Mouse (Mus musculus) heart, embryonic 11.5 days (tissue): ENCODE data around the gene Cox7a2l. TPM values are rescaled to one million over a fixed set of nuclear protein-coding genes. Genes with fewer than 3 reads are reported as not detected.

Experiments used
- ATAC-seq: fragments of 200-750 bp; cut with Nextera tagmentation; replicated peaks from 2 replicates; pipeline ENCODE4 v1.8.0; 2017; ENCODE audit warnings: moderate library complexity; ENCODE audit not compliant: insufficient number of reproducible peaks, low FRiP score, low TSS enrichment
- H3K27ac ChIP-seq: fragments of 300-500 bp; sonication (generic); 2 replicates; pipeline ENCODE4 v1.5.1; 2014; ENCODE audit warnings: mild to moderate bottlenecking, low read depth, low read length
- H3K27me3 ChIP-seq: fragments of 300-500 bp; sonication (generic); 2 replicates; pipeline ENCODE4 v1.6.1; 2014; ENCODE audit warnings: mild to moderate bottlenecking, low read length, mixed read lengths; ENCODE audit not compliant: control insufficient read depth, insufficient read depth
- H3K36me3 ChIP-seq: fragments of 300-500 bp; sonication (generic); 2 replicates; pipeline ENCODE4 v1.6.1; 2014; ENCODE audit warnings: mild to moderate bottlenecking, low read length, moderate library complexity, mixed read lengths; ENCODE audit not compliant: control insufficient read depth, insufficient read depth
- H3K4me1 ChIP-seq: fragments of 300-500 bp; sonication (generic); 2 replicates; pipeline ENCODE4 v1.6.1; 2014; ENCODE audit warnings: low read length; ENCODE audit not compliant: control insufficient read depth, insufficient read depth
- H3K4me2 ChIP-seq: fragments of 300-500 bp; sonication (generic); 2 replicates; pipeline ENCODE4 v1.6.1; 2014; ENCODE audit warnings: mild to moderate bottlenecking, moderate library complexity
- H3K4me3 ChIP-seq: fragments of 300-500 bp; sonication (generic); 2 replicates; pipeline ENCODE4 v1.5.1; 2014; ENCODE audit warnings: low read depth, low read length
- H3K9ac ChIP-seq: fragments of 300-500 bp; sonication (generic); 2 replicates; pipeline ENCODE4 v1.6.1; 2014; ENCODE audit warnings: mild to moderate bottlenecking, low read depth, low read length, moderate library complexity
- H3K9me3 ChIP-seq: fragments of 300-500 bp; sonication (generic); replicated peaks from 2 replicates; pipeline ENCODE4 v1.6.1; 2016; ENCODE audit warnings: low read length; ENCODE audit not compliant: control insufficient read depth
- WGBS: fragments of 180-500 bp; shearing (Covaris S2); extraction: QIAGEN DNeasy Blood & Tissue Kit; methylation state at CpG from one replicate; pipeline ENCODE4 v1.1.7; 2014; ENCODE audit not compliant: insufficient replicate concordance; 5-methylcytosine and 5-hydroxymethylcytosine counted together
- polyA plus RNA-seq: library from polyadenylated mRNA; unstranded; fragments of >200 nt; fragmentation: Nextera tagmentation; extraction: Ambion mirVana; gene quantifications from 2 replicates; pipeline ENCODE4 v1.2.1, GENCODE M21; 2014

The Cox7a2l gene
- polyA plus RNA-seq, 1 experiment from 2014 or later = 217 TPM

- WGBS = under 1% methylated on average over 33 of the region's 33 CpGs
- Histone ChIP-seq H3K9ac (peak overlapping the region; percentile 98), H3K4me3 (peak overlapping the region; percentile 99), H3K9me3 (no peaks in the 10 kb centered on the region), H3K27ac (peak overlapping the region; percentile 84), H3K27me3 (no peaks in the 10 kb centered on the region), H3K4me2 (peak overlapping the region; percentile 80), H3K4me1 (peaks cover 10% of the 10 kb centered on the region), H3K36me3 (no peaks in the 10 kb centered on the region)
- ATAC-seq = peak; percentile 96
Measured at GRCm38 (mm10) chr17:83514213-83514701, 2.9 kb downstream of the Cox7a2l start.

- peak overlapping the region; percentile 99 for H3K4me3 ChIP-seq
- H3K27me3 ChIP-seq = no peaks in the 10 kb centered on the region
- no peaks in the 10 kb centered on the region for H3K36me3 ChIP-seq
- peak overlapping the region; percentile 80 for H3K4me2 ChIP-seq
- peak; percentile 50 for ATAC-seq
- H3K4me1 ChIP-seq = peaks cover 10% of the 10 kb centered on the region
- H3K27ac ChIP-seq = peak overlapping the region; percentile 84
- H3K9me3 ChIP-seq = no peaks in the 10 kb centered on the region
- H3K9ac ChIP-seq = peak overlapping the region; percentile 98
- 1% methylated on average over 24 of the region's 24 CpGs for WGBS
Measured at GRCm38 (mm10) chr17:83513655-83514212, 3.4 kb downstream of the Cox7a2l start.

- ATAC-seq = no peak
- peaks cover 12% of the 10 kb centered on the region for H3K4me1 ChIP-seq
- no peak overlapping the region for H3K9ac ChIP-seq
- WGBS = 88% methylated on average over 3 of the region's 3 CpGs
- H3K9me3 ChIP-seq = no peaks in the 10 kb centered on the region
- H3K4me2 ChIP-seq = no peak overlapping the region
- no peaks in the 10 kb centered on the region for H3K27me3 ChIP-seq
- 0 out of 2 replicates have a peak, but pooled peaks cover 2% of the 10 kb centered on the region for H3K36me3 ChIP-seq
- no peak overlapping the region for H3K4me3 ChIP-seq
- H3K27ac ChIP-seq = no peak overlapping the region
Measured at GRCm38 (mm10) chr17:83512130-83512529, 5.0 kb downstream of the Cox7a2l start.

GRCm38 (mm10) chr17:83503693-83504092 lies 13.4 kb downstream of the Cox7a2l start:
- Histone ChIP-seq H3K4me1 (0 out of 2 replicates have a peak, but pooled peaks cover 5% of the 10 kb centered on the region), H3K27me3 (no peaks in the 10 kb centered on the region), H3K36me3 (peaks cover 27% of the 10 kb centered on the region), H3K4me2 (no peak overlapping the region), H3K9ac (no peak overlapping the region), H3K4me3 (no peak overlapping the region), H3K9me3 (no peaks in the 10 kb centered on the region; the same call in 1 of the 2 replicates), H3K27ac (no peak overlapping the region)
- ATAC-seq = no peak
- 81% methylated on average over 2 of the region's 2 CpGs for WGBS

GRCm38 (mm10) chr17:83499692-83500091 lies 17.4 kb downstream of the Cox7a2l start:
- H3K9me3 ChIP-seq = peaks cover 2% of the 10 kb centered on the region; the same call in 1 of the 2 replicates
- 83% methylated on average over 4 of the region's 4 CpGs for WGBS
- H3K4me3 ChIP-seq = no peak overlapping the region
- H3K4me2 ChIP-seq = no peak overlapping the region
- H3K9ac ChIP-seq = no peak overlapping the region
- no peak for ATAC-seq
- H3K27me3 ChIP-seq = no peaks in the 10 kb centered on the region
- H3K36me3 ChIP-seq = peaks cover 41% of the 10 kb centered on the region
- no peaks in the 10 kb centered on the region for H3K4me1 ChIP-seq
- H3K27ac ChIP-seq = no peak overlapping the region

- Histone ChIP-seq H3K9me3 (peaks cover 2% of the 10 kb centered on the region; the same call in 1 of the 2 replicates), H3K4me3 (no peak overlapping the region), H3K27ac (no peak overlapping the region), H3K4me2 (no peak overlapping the region), H3K9ac (no peak overlapping the region), H3K4me1 (no peaks in the 10 kb centered on the region), H3K27me3 (no peaks in the 10 kb centered on the region), H3K36me3 (peaks cover 41% of the 10 kb centered on the region)
- no peak for ATAC-seq
- 94% methylated on average over 5 of the region's 5 CpGs for WGBS
Measured at GRCm38 (mm10) chr17:83498889-83499288, 18.2 kb downstream of the Cox7a2l start.

GRCm38 (mm10) chr17:83487762-83488161 lies 29.4 kb downstream of the Cox7a2l start:
- H3K27ac ChIP-seq = no peak overlapping the region
- no peaks in the 10 kb centered on the region for H3K27me3 ChIP-seq
- no peak overlapping the region for H3K4me2 ChIP-seq
- H3K9me3 ChIP-seq = peaks cover 5% of the 10 kb centered on the region; the same call in 1 of the 2 replicates
- H3K36me3 ChIP-seq = no peaks in the 10 kb centered on the region
- H3K9ac ChIP-seq = no peak overlapping the region
- no peak overlapping the region for H3K4me3 ChIP-seq
- no peak for ATAC-seq
- 81% methylated on average over 3 of the region's 3 CpGs for WGBS
- H3K4me1 ChIP-seq = no peaks in the 10 kb centered on the region

- Histone ChIP-seq H3K9me3 (no peaks in the 10 kb centered on the region), H3K27ac (no peak overlapping the region), H3K27me3 (no peaks in the 10 kb centered on the region), H3K9ac (no peak overlapping the region), H3K4me1 (no peaks in the 10 kb centered on the region), H3K4me2 (no peak overlapping the region), H3K36me3 (peaks cover 10% of the 10 kb centered on the region), H3K4me3 (no peak overlapping the region)
- ATAC-seq = no peak
- WGBS = 75% methylated on average over 2 of the region's 2 CpGs
Measured at GRCm38 (mm10) chr17:83483784-83484183, 33.3 kb downstream of the Cox7a2l start.
